Mouse (Mus musculus) heart, postnatal 0 days (tissue): ENCODE measurements around the gene Hivep2. TPM values are rescaled to one million over a fixed set of nuclear protein-coding genes. Genes with fewer than 3 reads are reported as not detected.

Source experiments
- ATAC-seq: fragments of 200-750 bp; cut with Nextera tagmentation; 2 replicates; pipeline ENCODE4 v1.8.0; 2017; ENCODE audit warnings: low read depth, moderate number of reproducible peaks, moderate library complexity; ENCODE audit not compliant: insufficient read depth
- DNase-seq: peaks from one replicate; pipeline ENCODE4 v3.0.0-alpha.2; 2016; ENCODE audit warnings: low spot score
- H3K27ac ChIP-seq: fragments of 300-500 bp; sonication (generic); 2 replicates; pipeline ENCODE4 v1.5.1; 2014; ENCODE audit warnings: low read depth, mild to moderate bottlenecking
- H3K27me3 ChIP-seq: fragments of 300-500 bp; sonication (generic); 2 replicates; pipeline ENCODE4 v1.6.1; 2014; ENCODE audit warnings: low read length, mixed read lengths; ENCODE audit not compliant: control insufficient read depth, insufficient read depth
- H3K36me3 ChIP-seq: fragments of 300-500 bp; sonication (generic); replicated peaks from 2 replicates; pipeline ENCODE4 v1.6.1; 2014; ENCODE audit warnings: low read length, mixed read lengths; ENCODE audit not compliant: control insufficient read depth, insufficient read depth
- H3K4me1 ChIP-seq: fragments of 300-500 bp; sonication (generic); 2 replicates; pipeline ENCODE4 v1.6.1; 2014; ENCODE audit warnings: antibody characterized with exemption; ENCODE audit not compliant: control insufficient read depth, insufficient read depth
- H3K4me2 ChIP-seq: fragments of 300-500 bp; sonication (generic); 2 replicates; pipeline ENCODE4 v1.6.1; 2014; ENCODE audit warnings: low read depth, mild to moderate bottlenecking, low read length, moderate library complexity
- H3K4me3 ChIP-seq: fragments of 300-500 bp; sonication (generic); 2 replicates; pipeline ENCODE4 v1.5.1; 2014; ENCODE audit warnings: low read depth, low read length
- H3K9ac ChIP-seq: fragments of 300-500 bp; sonication (generic); replicated peaks from 2 replicates; pipeline ENCODE4 v1.6.1; 2014; ENCODE audit warnings: low read depth, low read length, mixed read lengths
- H3K9me3 ChIP-seq: fragments of 300-500 bp; sonication (generic); replicated peaks from 2 replicates; pipeline ENCODE4 v1.6.1; 2016; ENCODE audit warnings: low read length; ENCODE audit not compliant: control insufficient read depth
- CTCF ChIP-seq: IDR thresholded peaks from 2 replicates; pipeline ENCODE4 v1.5.1; 2016; ENCODE audit warnings: antibody characterized with exemption, control low read depth, low read depth
- EP300 ChIP-seq: IDR thresholded peaks from 2 replicates; pipeline ENCODE4 v1.6.1; 2016; ENCODE audit warnings: antibody characterized with exemption, low read depth
- WGBS: fragments of 180-500 bp; shearing (Covaris S2); extraction: QIAGEN DNeasy Blood & Tissue Kit; methylation state at CpG from one replicate; pipeline ENCODE4 v1.1.7; 2014; 5-methylcytosine and 5-hydroxymethylcytosine counted together
- polyA plus RNA-seq: library from polyadenylated mRNA; unstranded; fragments of >200 nt; fragmentation: Nextera tagmentation; extraction: Ambion mirVana; gene quantifications from 2 replicates; pipeline ENCODE4 v1.2.1, GENCODE M21; 2015
- total RNA-seq: library from RNA; depleted of rRNA; stranded (reverse); fragments of >200 nt; gene quantifications from 2 replicates; pipeline ENCODE4 v1.2.3, GENCODE M21; 2014; ENCODE audit warnings: low replicate concordance

Gene Hivep2
- total and polyA plus RNA-seq, 2 experiments from 2014 or later: 3.7 to 11.6 TPM

GRCm38 (mm10) chr10:14100847-14101246 lies 135.0 kb downstream of the Hivep2 start:
- Histone ChIP-seq H3K27ac (no peak overlapping the region), H3K4me3 (no peak overlapping the region), H3K4me1 (no peaks in the 10 kb centered on the region), H3K4me2 (no peak overlapping the region), H3K36me3 (no peaks in the 10 kb centered on the region), H3K9ac (no peak overlapping the region), H3K9me3 (no peaks in the 10 kb centered on the region), H3K27me3 (no peaks in the 10 kb centered on the region)
- DNase-seq: no peak
- 87% methylated on average over 3 of the region's 3 CpGs for WGBS
- TF ChIP-seq CTCF (no peak), EP300 (no peak)
- no peak for ATAC-seq

- Histone ChIP-seq H3K4me1 (no peaks in the 10 kb centered on the region), H3K9ac (no peak overlapping the region), H3K36me3 (no peaks in the 10 kb centered on the region), H3K27ac (no peak overlapping the region), H3K27me3 (no peaks in the 10 kb centered on the region), H3K4me2 (no peak overlapping the region), H3K4me3 (no peak overlapping the region), H3K9me3 (no peaks in the 10 kb centered on the region)
- 65% methylated on average over 5 of the region's 5 CpGs for WGBS
- ATAC-seq (no peak), DNase-seq (no peak)
- TF ChIP-seq CTCF (no peak), EP300 (no peak)
Observed at GRCm38 (mm10) chr10:14101966-14102365, 136.1 kb downstream of the Hivep2 start.

DNA sequence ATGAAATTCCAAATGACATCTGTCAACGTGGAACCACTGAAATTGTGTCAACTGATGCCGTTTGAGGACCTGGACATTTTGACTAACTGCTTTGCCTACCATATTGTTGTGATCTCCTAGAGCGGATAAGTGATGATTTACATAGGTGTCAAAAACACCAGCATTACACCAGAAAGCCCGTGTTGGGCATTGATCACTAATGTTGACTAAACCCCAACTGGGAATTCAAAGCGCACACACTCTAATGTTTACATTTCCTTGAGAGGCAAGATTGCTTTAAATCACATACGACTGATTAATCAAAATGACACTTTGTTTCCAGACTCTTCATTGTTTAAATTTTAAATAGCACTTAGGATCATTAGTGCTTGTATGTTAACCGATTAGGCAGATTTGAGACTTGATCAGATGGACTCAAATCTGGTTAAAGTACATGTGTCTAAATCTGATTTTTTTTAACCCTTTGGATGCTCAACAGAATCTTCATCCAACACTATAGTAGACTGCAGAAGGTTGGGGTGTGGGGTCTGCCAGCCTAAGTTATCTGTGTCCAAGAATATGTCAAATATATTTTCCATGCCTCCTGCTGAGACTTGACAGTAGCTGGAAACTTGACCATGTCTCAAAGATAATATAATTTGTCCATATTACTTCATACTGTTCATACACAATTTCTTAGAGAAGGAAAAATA lies 142.3 kb downstream of the Hivep2 start:
- ATAC-seq (no peak), DNase-seq (no peak)
- Histone ChIP-seq H3K9ac (no peak overlapping the region), H3K36me3 (no peaks in the 10 kb centered on the region), H3K4me3 (no peak overlapping the region), H3K27me3 (no peaks in the 10 kb centered on the region), H3K4me2 (no peak overlapping the region), H3K4me1 (no peaks in the 10 kb centered on the region), H3K27ac (no peak overlapping the region), H3K9me3 (no peaks in the 10 kb centered on the region)
- 72% methylated on average over 7 of the region's 7 CpGs for WGBS
- TF ChIP-seq EP300: no peak
- TF ChIP-seq CTCF: no peak

GRCm38 (mm10) chr10:14115846-14116245 lies 150.0 kb downstream of the Hivep2 start:
- H3K27ac ChIP-seq: no peak overlapping the region
- H3K4me1 ChIP-seq: no peaks in the 10 kb centered on the region
- TF ChIP-seq EP300 (no peak), CTCF (no peak)
- ATAC-seq: no peak
- 55% methylated on average over 4 of the region's 4 CpGs for WGBS
- H3K9ac ChIP-seq: no peak overlapping the region
- H3K4me3 ChIP-seq: no peak overlapping the region
- no peak for DNase-seq
- no peaks in the 10 kb centered on the region for H3K36me3 ChIP-seq
- H3K27me3 ChIP-seq: no peaks in the 10 kb centered on the region
- no peak overlapping the region for H3K4me2 ChIP-seq
- no peaks in the 10 kb centered on the region for H3K9me3 ChIP-seq

DNA sequence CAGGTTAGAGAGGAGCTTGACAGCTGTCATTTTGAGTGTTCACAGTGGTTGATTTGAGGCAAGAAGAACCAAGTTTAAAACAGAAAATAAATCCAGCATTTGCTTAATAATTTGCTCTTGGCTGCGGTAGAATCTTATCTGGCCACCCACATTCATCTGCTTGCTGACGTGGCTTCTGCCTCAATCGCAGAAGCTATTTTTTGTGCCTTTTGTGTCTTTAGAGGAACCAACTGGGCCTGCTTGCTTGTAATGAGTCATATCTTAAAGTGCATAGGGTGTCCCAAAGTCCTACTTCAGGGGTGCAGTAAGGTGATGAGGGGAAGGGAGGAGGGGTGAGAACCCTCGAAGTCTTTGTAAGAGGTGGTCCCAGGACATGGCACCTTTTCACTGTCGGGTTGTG lies 151.1 kb downstream of the Hivep2 start:
- Histone ChIP-seq H3K9me3 (no peaks in the 10 kb centered on the region), H3K36me3 (no peaks in the 10 kb centered on the region), H3K4me3 (no peak overlapping the region), H3K27me3 (no peaks in the 10 kb centered on the region), H3K9ac (no peak overlapping the region), H3K4me2 (no peak overlapping the region), H3K27ac (no peak overlapping the region), H3K4me1 (no peaks in the 10 kb centered on the region)
- 72% methylated on average over 5 of the region's 5 CpGs for WGBS
- ATAC-seq: no peak
- DNase-seq: no peak
- TF ChIP-seq EP300 (no peak), CTCF (no peak)

DNA sequence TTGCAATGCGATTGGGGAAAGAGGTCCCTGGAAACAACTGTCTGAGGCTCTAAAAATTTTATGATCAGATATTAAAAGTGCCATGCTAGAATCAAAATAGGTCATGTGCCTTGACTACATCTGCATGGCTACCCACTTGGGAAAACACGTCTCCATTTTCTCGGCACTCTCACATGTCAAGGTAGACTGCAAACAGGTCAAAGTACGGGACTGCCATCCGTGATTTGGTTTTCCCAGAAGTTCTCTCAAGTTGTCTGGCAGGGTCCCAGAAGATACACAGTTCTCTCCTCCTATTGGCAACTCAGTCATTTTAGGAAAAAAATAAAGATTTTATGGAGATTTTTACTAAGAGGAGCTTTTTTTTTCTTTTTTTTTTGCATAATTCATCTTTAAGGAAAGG lies 153.3 kb downstream of the Hivep2 start:
- ATAC-seq (no peak), DNase-seq (no peak)
- H3K9me3 ChIP-seq: no peaks in the 10 kb centered on the region
- H3K27me3 ChIP-seq: no peaks in the 10 kb centered on the region
- H3K4me3 ChIP-seq: no peak overlapping the region
- H3K4me1 ChIP-seq: no peaks in the 10 kb centered on the region
- no peak overlapping the region for H3K9ac ChIP-seq
- no peak overlapping the region for H3K4me2 ChIP-seq
- no peak overlapping the region for H3K27ac ChIP-seq
- WGBS: 84% methylated on average over 5 of the region's 5 CpGs
- H3K36me3 ChIP-seq: no peaks in the 10 kb centered on the region
- TF ChIP-seq EP300: no peak
- TF ChIP-seq CTCF: no peak
